Mouse (Mus musculus): Measurements from ENCODE around the gene Ube2d2b. TPM values are rescaled to one million over a fixed set of nuclear protein-coding genes. Genes with fewer than 3 reads are reported as not detected.

Gene Ube2d2b
- not detected in 2 replicates for polyA plus RNA-seq (2012; rRNA removed)

GRCm38 (mm10) chr5:107829998-107830560 lies at the start of gene Ube2d2b:
Gene Ube2d2b, plus strand, starts transcription at chr5:107830099.
- TF ChIP-seq POLR2A (IDR thresholded peaks at IDR 0.05; ENCODE audit: extremely low read depth, insufficient read depth, low read length) (no peak), CTCF (IDR thresholded peaks at IDR 0.05; ENCODE audit: extremely low read depth, insufficient read depth, low read length) (no peak)
- H3K4me3 ChIP-seq (ENCODE audit: insufficient read depth, low read length), result no peak within 1 kb of the TSS
- no peaks in the 10 kb centered on the region for H3K4me1 ChIP-seq (ENCODE audit: control insufficient read depth, insufficient read depth, low read length)
- H3K27ac ChIP-seq (ENCODE audit: insufficient read depth, low read length), result no peak within 1 kb of the TSS

- Histone ChIP-seq H3K27ac (ENCODE audit: insufficient read depth, low read length) (no peak overlapping the region), H3K4me3 (ENCODE audit: insufficient read depth, low read length) (no peak overlapping the region), H3K4me1 (ENCODE audit: control insufficient read depth, insufficient read depth, low read length) (no peaks in the 10 kb centered on the region)
- TF ChIP-seq CTCF (IDR thresholded peaks at IDR 0.05; ENCODE audit: extremely low read depth, insufficient read depth, low read length), result no peak
- no peak for TF ChIP-seq POLR2A (IDR thresholded peaks at IDR 0.05; ENCODE audit: extremely low read depth, insufficient read depth, low read length)
Observed at GRCm38 (mm10) chr5:107782360-107782759, 47.5 kb upstream of the Ube2d2b start.

GRCm38 (mm10) chr5:107787682-107788443 lies 42.0 kb upstream of the Ube2d2b start:
- H3K4me1 ChIP-seq (ENCODE audit: control insufficient read depth, insufficient read depth, low read length), result no peaks in the 10 kb centered on the region
- TF ChIP-seq CTCF (IDR thresholded peaks at IDR 0.05; ENCODE audit: extremely low read depth, insufficient read depth, low read length) (no peak), POLR2A (IDR thresholded peaks at IDR 0.05; ENCODE audit: extremely low read depth, insufficient read depth, low read length) (no peak)
- H3K4me3 ChIP-seq (ENCODE audit: insufficient read depth, low read length), result no peak overlapping the region
- H3K27ac ChIP-seq (ENCODE audit: insufficient read depth, low read length), result no peak overlapping the region

DNA sequence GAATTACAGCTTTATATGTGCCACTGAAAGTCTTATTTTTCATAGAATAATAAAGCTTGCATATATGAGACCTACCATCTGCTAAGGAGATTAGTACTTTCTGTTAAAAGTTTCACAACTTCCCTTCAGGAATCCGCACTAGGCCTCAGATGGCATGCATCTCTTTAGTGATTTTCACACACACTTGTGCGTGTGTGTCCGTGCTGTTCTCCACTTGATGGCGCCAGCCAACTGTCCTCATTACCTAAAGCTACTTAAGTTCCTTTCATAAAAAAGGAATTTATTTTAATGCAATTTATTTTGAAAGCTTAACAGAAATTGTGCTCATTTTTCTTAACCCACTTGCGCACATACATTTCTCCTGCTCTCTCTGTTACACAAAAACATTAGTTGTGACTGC lies 40.4 kb upstream of the Ube2d2b start:
- Histone ChIP-seq H3K4me3 (ENCODE audit: insufficient read depth, low read length) (no peak overlapping the region), H3K4me1 (ENCODE audit: control insufficient read depth, insufficient read depth, low read length) (no peaks in the 10 kb centered on the region), H3K27ac (ENCODE audit: insufficient read depth, low read length) (no peak overlapping the region)
- TF ChIP-seq CTCF (IDR thresholded peaks at IDR 0.05; ENCODE audit: extremely low read depth, insufficient read depth, low read length) (peak; percentile 55), POLR2A (IDR thresholded peaks at IDR 0.05; ENCODE audit: extremely low read depth, insufficient read depth, low read length) (no peak)

DNA sequence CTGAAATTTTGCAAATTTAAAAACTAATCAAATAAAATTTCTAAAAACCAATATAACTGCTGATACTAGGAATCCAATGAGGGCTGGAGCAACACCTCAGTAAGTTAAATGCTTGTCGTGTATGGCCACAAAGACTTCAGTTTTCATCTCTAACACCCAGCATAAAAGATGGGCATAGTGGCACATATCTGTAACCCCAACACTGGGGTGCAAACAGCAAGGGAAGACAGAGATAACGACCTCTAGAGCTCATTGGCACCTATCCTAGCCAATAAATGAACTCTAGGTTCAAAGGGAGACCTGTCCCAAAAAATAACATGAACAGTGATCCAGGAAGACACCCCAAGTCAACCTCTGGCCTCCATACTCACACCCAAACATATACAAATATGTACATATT lies 37.9 kb upstream of the Ube2d2b start:
- no peak overlapping the region for H3K27ac ChIP-seq (ENCODE audit: insufficient read depth, low read length)
- TF ChIP-seq CTCF (IDR thresholded peaks at IDR 0.05; ENCODE audit: extremely low read depth, insufficient read depth, low read length), result no peak
- H3K4me3 ChIP-seq (ENCODE audit: insufficient read depth, low read length), result no peak overlapping the region
- H3K4me1 ChIP-seq (ENCODE audit: control insufficient read depth, insufficient read depth, low read length), result no peaks in the 10 kb centered on the region

- no peak overlapping the region for H3K4me3 ChIP-seq (ENCODE audit: insufficient read depth, low read length)
- H3K4me1 ChIP-seq (ENCODE audit: control insufficient read depth, insufficient read depth, low read length), result no peaks in the 10 kb centered on the region
- no peak for TF ChIP-seq POLR2A (IDR thresholded peaks at IDR 0.05; ENCODE audit: extremely low read depth, insufficient read depth, low read length)
- no peak for TF ChIP-seq CTCF (IDR thresholded peaks at IDR 0.05; ENCODE audit: extremely low read depth, insufficient read depth, low read length)
- no peak overlapping the region for H3K27ac ChIP-seq (ENCODE audit: insufficient read depth, low read length)
Observed at GRCm38 (mm10) chr5:107792516-107792915, 37.4 kb upstream of the Ube2d2b start.

DNA sequence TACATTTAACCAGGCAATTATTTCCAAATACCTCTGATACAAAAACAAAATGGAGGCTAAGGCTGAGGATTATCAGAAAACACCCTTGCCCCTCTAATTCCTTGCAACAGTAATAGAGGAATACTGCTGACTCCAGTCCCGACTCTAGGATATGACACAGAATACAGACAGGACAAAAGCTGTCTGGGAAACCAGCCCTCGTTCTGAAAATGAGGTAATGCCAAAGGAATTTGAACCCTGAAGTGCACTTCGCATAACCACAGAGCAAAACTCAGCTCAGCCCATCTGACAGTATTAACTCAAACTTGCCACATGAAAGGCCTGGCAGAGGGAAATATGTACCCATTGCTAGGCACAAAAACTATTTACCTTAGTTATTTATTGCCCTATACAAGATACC lies 36.6 kb upstream of the Ube2d2b start:
- no peak for TF ChIP-seq CTCF (IDR thresholded peaks at IDR 0.05; ENCODE audit: extremely low read depth, insufficient read depth, low read length)
- H3K27ac ChIP-seq (ENCODE audit: insufficient read depth, low read length), result no peak overlapping the region
- H3K4me1 ChIP-seq (ENCODE audit: control insufficient read depth, insufficient read depth, low read length), result no peaks in the 10 kb centered on the region
- H3K4me3 ChIP-seq (ENCODE audit: insufficient read depth, low read length), result no peak overlapping the region

GRCm38 (mm10) chr5:107793927-107794326 lies 36.0 kb upstream of the Ube2d2b start:
- Histone ChIP-seq H3K27ac (ENCODE audit: insufficient read depth, low read length) (no peak overlapping the region), H3K4me1 (ENCODE audit: control insufficient read depth, insufficient read depth, low read length) (no peaks in the 10 kb centered on the region), H3K4me3 (ENCODE audit: insufficient read depth, low read length) (no peak overlapping the region)
- TF ChIP-seq CTCF (IDR thresholded peaks at IDR 0.05; ENCODE audit: extremely low read depth, insufficient read depth, low read length), result no peak
- TF ChIP-seq POLR2A (IDR thresholded peaks at IDR 0.05; ENCODE audit: extremely low read depth, insufficient read depth, low read length), result no peak

GRCm38 (mm10) chr5:107798290-107798689 lies 31.6 kb upstream of the Ube2d2b start:
- no peak overlapping the region for H3K27ac ChIP-seq (ENCODE audit: insufficient read depth, low read length)
- no peak for TF ChIP-seq POLR2A (IDR thresholded peaks at IDR 0.05; ENCODE audit: extremely low read depth, insufficient read depth, low read length)
- no peak for TF ChIP-seq CTCF (IDR thresholded peaks at IDR 0.05; ENCODE audit: extremely low read depth, insufficient read depth, low read length)
- no peak overlapping the region for H3K4me3 ChIP-seq (ENCODE audit: insufficient read depth, low read length)
- H3K4me1 ChIP-seq (ENCODE audit: control insufficient read depth, insufficient read depth, low read length), result peaks cover 2% of the 10 kb centered on the region; the same call in 1 of the 2 replicates

GRCm38 (mm10) chr5:107801234-107801633 lies 28.7 kb upstream of the Ube2d2b start:
- H3K4me3 ChIP-seq (ENCODE audit: insufficient read depth, low read length), result no peak overlapping the region
- TF ChIP-seq POLR2A (IDR thresholded peaks at IDR 0.05; ENCODE audit: extremely low read depth, insufficient read depth, low read length), result no peak
- no peak for TF ChIP-seq CTCF (IDR thresholded peaks at IDR 0.05; ENCODE audit: extremely low read depth, insufficient read depth, low read length)
- H3K4me1 ChIP-seq (ENCODE audit: control insufficient read depth, insufficient read depth, low read length), result peaks cover 2% of the 10 kb centered on the region; the same call in 1 of the 2 replicates
- peak overlapping the region; percentile 53; the same call in 1 of the 2 replicates for H3K27ac ChIP-seq (ENCODE audit: insufficient read depth, low read length)

Measured in cortical plate, adult 2 months (tissue).